Mouse (Mus musculus) heart, postnatal 0 days (tissue): ENCODE measurements around the gene Galnt17. TPM values are rescaled to one million over a fixed set of nuclear protein-coding genes. Genes with fewer than 3 reads are reported as not detected.

Source experiments
- ATAC-seq: fragments of 200-750 bp; cut with Nextera tagmentation; 2 replicates; pipeline ENCODE4 v1.8.0; 2017; ENCODE audit warnings: low read depth, moderate number of reproducible peaks, moderate library complexity; ENCODE audit not compliant: insufficient read depth
- DNase-seq: peaks from one replicate; pipeline ENCODE4 v3.0.0-alpha.2; 2016; ENCODE audit warnings: low spot score
- H3K27ac ChIP-seq: fragments of 300-500 bp; sonication (generic); 2 replicates; pipeline ENCODE4 v1.5.1; 2014; ENCODE audit warnings: low read depth, mild to moderate bottlenecking
- H3K27me3 ChIP-seq: fragments of 300-500 bp; sonication (generic); 2 replicates; pipeline ENCODE4 v1.6.1; 2014; ENCODE audit warnings: low read length, mixed read lengths; ENCODE audit not compliant: control insufficient read depth, insufficient read depth
- H3K36me3 ChIP-seq: fragments of 300-500 bp; sonication (generic); replicated peaks from 2 replicates; pipeline ENCODE4 v1.6.1; 2014; ENCODE audit warnings: low read length, mixed read lengths; ENCODE audit not compliant: control insufficient read depth, insufficient read depth
- H3K4me1 ChIP-seq: fragments of 300-500 bp; sonication (generic); 2 replicates; pipeline ENCODE4 v1.6.1; 2014; ENCODE audit warnings: antibody characterized with exemption; ENCODE audit not compliant: control insufficient read depth, insufficient read depth
- H3K4me2 ChIP-seq: fragments of 300-500 bp; sonication (generic); 2 replicates; pipeline ENCODE4 v1.6.1; 2014; ENCODE audit warnings: low read depth, mild to moderate bottlenecking, low read length, moderate library complexity
- H3K4me3 ChIP-seq: fragments of 300-500 bp; sonication (generic); 2 replicates; pipeline ENCODE4 v1.5.1; 2014; ENCODE audit warnings: low read depth, low read length
- H3K9ac ChIP-seq: fragments of 300-500 bp; sonication (generic); replicated peaks from 2 replicates; pipeline ENCODE4 v1.6.1; 2014; ENCODE audit warnings: low read depth, low read length, mixed read lengths
- H3K9me3 ChIP-seq: fragments of 300-500 bp; sonication (generic); replicated peaks from 2 replicates; pipeline ENCODE4 v1.6.1; 2016; ENCODE audit warnings: low read length; ENCODE audit not compliant: control insufficient read depth
- CTCF ChIP-seq: IDR thresholded peaks from 2 replicates; pipeline ENCODE4 v1.5.1; 2016; ENCODE audit warnings: antibody characterized with exemption, control low read depth, low read depth
- EP300 ChIP-seq: IDR thresholded peaks from 2 replicates; pipeline ENCODE4 v1.6.1; 2016; ENCODE audit warnings: antibody characterized with exemption, low read depth
- WGBS: fragments of 180-500 bp; shearing (Covaris S2); extraction: QIAGEN DNeasy Blood & Tissue Kit; methylation state at CpG from one replicate; pipeline ENCODE4 v1.1.7; 2014; 5-methylcytosine and 5-hydroxymethylcytosine counted together
- polyA plus RNA-seq: library from polyadenylated mRNA; unstranded; fragments of >200 nt; fragmentation: Nextera tagmentation; extraction: Ambion mirVana; gene quantifications from 2 replicates; pipeline ENCODE4 v1.2.1, GENCODE M21; 2015
- total RNA-seq: library from RNA; depleted of rRNA; stranded (reverse); fragments of >200 nt; gene quantifications from 2 replicates; pipeline ENCODE4 v1.2.3, GENCODE M21; 2014; ENCODE audit warnings: low replicate concordance

Gene Galnt17
- total and polyA plus RNA-seq, 2 experiments from 2014 or later: 0.30 to 3.2 TPM

GRCm38 (mm10) chr5:131167366-131167765, 140.9 kb downstream of the Galnt17 start:
- no peak overlapping the region for H3K4me2 ChIP-seq
- H3K9ac ChIP-seq: no peak overlapping the region
- 70% methylated on average over 5 of the region's 5 CpGs for WGBS
- DNase-seq (no peak), ATAC-seq (no peak)
- no peak overlapping the region for H3K27ac ChIP-seq
- H3K9me3 ChIP-seq: no peaks in the 10 kb centered on the region
- H3K4me1 ChIP-seq: no peaks in the 10 kb centered on the region
- H3K4me3 ChIP-seq: no peak overlapping the region
- H3K36me3 ChIP-seq: no peaks in the 10 kb centered on the region
- TF ChIP-seq CTCF (no peak), EP300 (no peak)
- no peaks in the 10 kb centered on the region for H3K27me3 ChIP-seq

- Histone ChIP-seq H3K4me2 (no peak overlapping the region), H3K4me1 (no peaks in the 10 kb centered on the region), H3K27me3 (no peaks in the 10 kb centered on the region), H3K9me3 (no peaks in the 10 kb centered on the region), H3K27ac (no peak overlapping the region), H3K36me3 (no peaks in the 10 kb centered on the region), H3K9ac (no peak overlapping the region), H3K4me3 (no peak overlapping the region)
- WGBS: 79% methylated on average over 7 of the region's 7 CpGs
- no peak for ATAC-seq
- TF ChIP-seq CTCF: no peak
- no peak for TF ChIP-seq EP300
- no peak for DNase-seq
Measured at GRCm38 (mm10) chr5:131165681-131166080, 142.6 kb downstream of the Galnt17 start.

- no peaks in the 10 kb centered on the region for H3K4me1 ChIP-seq
- H3K4me3 ChIP-seq: no peak overlapping the region
- ATAC-seq (no peak), DNase-seq (no peak)
- no peak overlapping the region for H3K27ac ChIP-seq
- no peak overlapping the region for H3K9ac ChIP-seq
- no peaks in the 10 kb centered on the region for H3K9me3 ChIP-seq
- WGBS: 68% methylated on average over 4 of the region's 4 CpGs
- no peaks in the 10 kb centered on the region for H3K27me3 ChIP-seq
- H3K4me2 ChIP-seq: no peak overlapping the region
- TF ChIP-seq CTCF (no peak), EP300 (no peak)
- H3K36me3 ChIP-seq: no peaks in the 10 kb centered on the region
Measured at GRCm38 (mm10) chr5:131157866-131158265, 150.4 kb downstream of the Galnt17 start.

GRCm38 (mm10) chr5:131156323-131156722, 152.0 kb downstream of the Galnt17 start:
- Histone ChIP-seq H3K36me3 (no peaks in the 10 kb centered on the region), H3K27ac (no peak overlapping the region), H3K4me2 (no peak overlapping the region), H3K27me3 (no peaks in the 10 kb centered on the region), H3K4me3 (no peak overlapping the region), H3K9me3 (no peaks in the 10 kb centered on the region), H3K9ac (no peak overlapping the region), H3K4me1 (no peaks in the 10 kb centered on the region)
- DNase-seq: no peak
- TF ChIP-seq EP300 (no peak), CTCF (peak; percentile 29)
- no peak for ATAC-seq
- 64% methylated on average over 3 of the region's 3 CpGs for WGBS

- WGBS: 68% methylated on average over 4 of the region's 4 CpGs
- H3K4me2 ChIP-seq: no peak overlapping the region
- no peak for TF ChIP-seq CTCF
- TF ChIP-seq EP300: no peak
- no peak for ATAC-seq
- no peak overlapping the region for H3K9ac ChIP-seq
- no peaks in the 10 kb centered on the region for H3K27me3 ChIP-seq
- no peaks in the 10 kb centered on the region for H3K36me3 ChIP-seq
- H3K4me1 ChIP-seq: no peaks in the 10 kb centered on the region
- H3K4me3 ChIP-seq: no peak overlapping the region
- no peak overlapping the region for H3K27ac ChIP-seq
- H3K9me3 ChIP-seq: no peaks in the 10 kb centered on the region
- no peak for DNase-seq
Measured at GRCm38 (mm10) chr5:131142606-131143005, 165.7 kb downstream of the Galnt17 start.

- DNase-seq (no peak), ATAC-seq (no peak)
- H3K9me3 ChIP-seq: peaks cover 5% of the 10 kb centered on the region; the same call in 1 of the 2 replicates
- H3K27ac ChIP-seq: no peak overlapping the region
- no peak overlapping the region for H3K9ac ChIP-seq
- no peak overlapping the region for H3K4me3 ChIP-seq
- no peaks in the 10 kb centered on the region for H3K36me3 ChIP-seq
- H3K27me3 ChIP-seq: no peaks in the 10 kb centered on the region
- no peak overlapping the region for H3K4me2 ChIP-seq
- TF ChIP-seq EP300 (no peak), CTCF (no peak)
- no peaks in the 10 kb centered on the region for H3K4me1 ChIP-seq
Measured at GRCm38 (mm10) chr5:131134809-131135208, 173.5 kb downstream of the Galnt17 start.
